Mouse (Mus musculus) lung, postnatal 10 days (tissue): ENCODE data around the gene Epor.

Experiments used
- DNase-seq: peaks from one replicate; pipeline ENCODE4 v3.0.0; 2021

Epor gene

GRCm38 (mm10) chr9:21962416-21963059, 768 bp downstream of the Epor start:
- peak; percentile 84 for DNase-seq

- DNase-seq, result no peak
These were observed 1.3 kb downstream of the Epor start for GRCm38 (mm10) chr9:21962010-21962409.

GRCm38 (mm10) chr9:21961366-21961980, 1.8 kb downstream of the Epor start:
- DNase-seq, result no peak

GRCm38 (mm10) chr9:21960558-21961208, 2.6 kb downstream of the Epor start:
- peak; percentile 52 for DNase-seq

- DNase-seq, result no peak
These were observed 3.2 kb downstream of the Epor start for GRCm38 (mm10) chr9:21960135-21960534.

GRCm38 (mm10) chr9:21959244-21959643, 4.1 kb downstream of the Epor start:
- DNase-seq, result no peak

- DNase-seq, result no peak
These were observed 4.9 kb downstream of the Epor start for GRCm38 (mm10) chr9:21958372-21958771.

- peak; percentile 99 for DNase-seq
These were observed 7.6 kb downstream of the Epor start, which contains the start of gene Swsap1 for GRCm38 (mm10) chr9:21955570-21956281. TSS of gene Swsap1 (plus strand) at chr9:21955755.

GRCm38 (mm10) chr9:21955225-21955569, 8.1 kb downstream of the Epor start:
- no peak for DNase-seq

GRCm38 (mm10) chr9:21954635-21955034, 8.7 kb downstream of the Epor start:
- DNase-seq, result no peak

GRCm38 (mm10) chr9:21953600-21953999, 9.7 kb downstream of the Epor start:
- no peak for DNase-seq

GRCm38 (mm10) chr9:21951977-21952376, 11.3 kb downstream of the Epor start:
- no peak for DNase-seq

- DNase-seq, result peak; percentile 80
These were observed 13.0 kb downstream of the Epor start for GRCm38 (mm10) chr9:21950322-21950721.

- no peak for DNase-seq
These were observed 14.5 kb downstream of the Epor start for GRCm38 (mm10) chr9:21948790-21949189.

GRCm38 (mm10) chr9:21948146-21948545, 15.2 kb downstream of the Epor start:
- no peak for DNase-seq

- no peak for DNase-seq
These were observed 15.7 kb downstream of the Epor start for GRCm38 (mm10) chr9:21947540-21948130.

- DNase-seq, result peak; percentile 41
These were observed 19.0 kb downstream of the Epor start for GRCm38 (mm10) chr9:21944267-21944666.

GRCm38 (mm10) chr9:21943638-21944037, 19.7 kb downstream of the Epor start:
- no peak for DNase-seq

- no peak for DNase-seq
These were observed 20.3 kb downstream of the Epor start for GRCm38 (mm10) chr9:21943046-21943445.

- no peak for DNase-seq
These were observed 25.0 kb downstream of the Epor start for GRCm38 (mm10) chr9:21938234-21938855.

GRCm38 (mm10) chr9:21937711-21938175, 25.6 kb downstream of the Epor start:
- DNase-seq, result no peak
